Mouse (Mus musculus) bone marrow macrophage, adult 2 months (primary cell): ENCODE data around the gene Them5.

Source experiments
- CTCF ChIP-seq: IDR thresholded peaks from 2 replicates; pipeline ENCODE4 v1.5.1; 2012; ENCODE audit warnings: low read depth, mild to moderate bottlenecking, low read length, moderate library complexity
- POLR2A ChIP-seq: IDR thresholded peaks from 2 replicates; pipeline ENCODE4 v1.6.1; 2012; ENCODE audit warnings: mild to moderate bottlenecking, low read depth, low read length, borderline replicate concordance

DNA sequence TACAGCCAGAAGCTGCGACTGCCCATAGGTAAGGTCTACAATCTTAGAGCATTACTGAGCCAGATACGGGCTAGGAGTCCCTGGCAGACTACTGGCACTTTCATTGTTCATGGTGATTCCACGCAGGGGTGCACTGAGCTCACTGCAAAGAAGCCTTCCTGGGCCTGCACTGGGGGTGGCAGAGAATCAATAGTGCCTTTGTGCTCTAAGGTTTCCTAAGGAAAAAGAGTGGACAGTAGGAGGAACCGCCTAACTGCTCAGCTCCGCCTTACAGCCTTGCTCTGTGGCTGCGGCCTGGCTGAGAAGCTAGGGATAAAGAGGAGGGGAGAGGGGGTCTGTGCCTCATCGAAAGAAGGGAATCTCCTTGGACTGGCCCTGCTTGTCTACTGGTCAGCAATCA, 20.2 kb downstream of the Them5 start, which contains the start of gene C2cd4d:
- no peak for TF ChIP-seq POLR2A
- no peak for TF ChIP-seq CTCF
